Mouse (Mus musculus) embryonic fibroblast, embryonic 13.5 days (primary cell): ENCODE results near the gene Apol6. TPM values are rescaled to one million over a fixed set of nuclear protein-coding genes. Genes with fewer than 3 reads are reported as not detected.
"Not testable (repeated sequence)": the region's sequence is repeated elsewhere in the genome, so short reads cannot be mapped to it uniquely, and the experiment has no call there.

Experiments used
- H3K27ac ChIP-seq: 2 replicates; pipeline ENCODE4 v1.5.1; 2012; ENCODE audit warnings: low read length, control low read depth, inconsistent platforms; ENCODE audit not compliant: insufficient read depth
- H3K4me1 ChIP-seq: 2 replicates; pipeline ENCODE4 v1.6.1; 2011; ENCODE audit warnings: low read length; ENCODE audit not compliant: control insufficient read depth, insufficient read depth
- H3K4me3 ChIP-seq: 2 replicates; pipeline ENCODE4 v1.5.1; 2011; ENCODE audit warnings: mild to moderate bottlenecking, control low read depth, low read length; ENCODE audit not compliant: insufficient read depth
- CTCF ChIP-seq: IDR thresholded peaks from 2 replicates; pipeline ENCODE4 v1.5.1; 2011; ENCODE audit warnings: mild to moderate bottlenecking, control low read depth, low read length, moderate library complexity, borderline replicate concordance; ENCODE audit not compliant: insufficient read depth
- POLR2A ChIP-seq: IDR thresholded peaks from 2 replicates; pipeline ENCODE4 v1.6.1; 2011; ENCODE audit warnings: low read depth, mild to moderate bottlenecking, control low read depth, low read length, moderate library complexity
- polyA plus RNA-seq: library from polyadenylated mRNA; stranded (reverse); fragments of >200 nt; gene quantifications from 2 replicates; pipeline ENCODE4 v1.2.4, GENCODE M21; 2011; ENCODE audit warnings: low read depth; ENCODE audit not compliant: missing spikeins, insufficient read length

Apol6 gene
- polyA plus RNA-seq, 1 experiment = 6.3 TPM

DNA sequence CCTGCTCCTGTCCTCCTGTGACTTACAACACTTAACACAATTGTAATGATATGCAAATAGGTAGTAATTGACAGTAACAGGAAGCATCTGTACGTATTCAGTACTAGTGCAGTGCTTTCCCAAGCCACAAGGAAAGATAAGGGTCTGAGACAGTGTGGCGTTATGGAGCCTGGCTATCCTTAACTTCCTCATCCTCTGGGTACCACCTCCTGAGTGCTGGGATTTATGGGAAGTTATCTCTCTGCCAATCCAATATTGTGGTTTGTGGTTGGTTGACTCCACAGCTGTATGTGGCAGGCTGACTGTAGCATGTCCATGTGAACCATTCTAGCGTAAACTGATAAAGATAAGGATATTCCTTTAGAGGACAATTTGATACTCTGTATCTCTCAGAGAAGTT is 3.7 kb upstream of the Apol6 start:
- TF ChIP-seq POLR2A = no peak
- no peak for TF ChIP-seq CTCF
- no peak overlapping the region for H3K4me3 ChIP-seq
- no peak overlapping the region for H3K27ac ChIP-seq
- H3K4me1 ChIP-seq = peaks cover 15% of the 10 kb centered on the region

DNA sequence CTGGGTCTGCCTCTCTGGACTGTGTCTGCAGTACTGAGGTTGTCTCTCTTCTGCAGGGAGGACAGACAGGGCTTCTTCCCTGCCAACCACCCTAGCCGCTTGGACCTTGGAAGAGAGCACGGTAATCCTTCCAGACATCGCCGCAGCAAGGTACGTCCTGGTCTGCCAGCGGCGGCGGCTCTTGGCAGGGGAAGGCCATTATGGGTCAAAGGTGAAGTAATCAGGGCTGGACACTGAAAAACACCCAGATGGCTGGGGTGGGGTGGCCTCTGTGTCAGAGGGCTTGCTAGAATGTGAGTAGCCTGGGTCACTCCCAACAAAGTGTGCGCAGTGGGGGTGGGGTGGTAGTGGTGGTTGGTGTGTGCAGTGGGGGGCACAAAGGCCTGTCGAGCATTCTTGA is 1.1 kb downstream of the Apol6 start:
- H3K4me1 ChIP-seq = peaks cover 5% of the 10 kb centered on the region; the same call in 1 of the 2 replicates
- peak overlapping the region; percentile 54; the same call in 1 of the 2 replicates for H3K27ac ChIP-seq
- no peak for TF ChIP-seq CTCF
- TF ChIP-seq POLR2A = no peak
- no peak overlapping the region for H3K4me3 ChIP-seq

DNA sequence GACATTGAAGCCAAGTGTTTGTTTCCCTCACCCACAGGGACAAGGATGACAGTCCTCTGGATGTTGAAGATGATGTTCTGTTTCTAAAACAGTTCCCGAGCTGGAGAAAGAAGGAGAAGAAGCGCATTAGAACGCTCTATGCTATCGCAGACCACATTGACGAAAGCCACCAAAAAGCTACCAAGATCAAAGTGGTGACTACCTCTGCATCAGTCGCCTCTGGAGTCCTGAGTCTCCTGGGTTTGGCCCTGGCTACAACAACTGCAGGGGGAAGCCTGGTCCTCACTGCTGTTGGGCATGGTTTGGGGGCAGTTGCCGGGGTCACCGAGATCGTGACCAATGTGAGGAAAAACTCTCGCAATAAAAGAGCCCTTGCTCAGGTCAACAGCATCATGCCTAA is 6.0 kb downstream of the Apol6 start, which contains the start of gene Mb:
Mb (minus strand) TSS at position 101 of the 400 bp plus-strand sequence.
- TF ChIP-seq POLR2A (no peak), CTCF (no peak)
- 0 out of 2 replicates have a peak, but pooled peaks cover under 1% of the 10 kb centered on the region for H3K4me1 ChIP-seq
- H3K4me3 ChIP-seq = no peak within 1 kb of the TSS
- H3K27ac ChIP-seq = no peak within 1 kb of the TSS

DNA sequence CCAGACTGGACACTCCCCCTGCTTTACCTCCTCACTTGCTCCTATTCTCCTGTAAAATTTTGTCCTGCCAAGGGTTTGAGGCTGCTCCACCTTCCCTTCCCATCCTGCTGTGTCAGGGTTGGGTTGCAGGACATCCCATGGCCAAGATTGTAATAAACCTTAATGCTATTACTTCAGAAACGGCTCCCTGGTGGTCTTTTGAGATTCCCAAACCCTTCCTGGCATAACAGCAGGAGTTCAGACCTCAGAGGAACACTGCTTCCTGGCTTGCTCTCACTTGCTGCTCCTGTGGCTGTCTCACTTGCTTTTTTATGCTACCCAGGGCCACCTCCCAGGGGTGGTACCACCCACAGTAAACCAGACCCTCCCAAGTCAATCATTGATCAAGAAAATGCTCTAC is 7.6 kb downstream of the Apol6 start:
- TF ChIP-seq CTCF (no peak), POLR2A (no peak)
- Histone ChIP-seq H3K27ac (no peak overlapping the region), H3K4me3 (no peak overlapping the region), H3K4me1 (peaks cover 4% of the 10 kb centered on the region; the same call in 1 of the 2 replicates)

DNA sequence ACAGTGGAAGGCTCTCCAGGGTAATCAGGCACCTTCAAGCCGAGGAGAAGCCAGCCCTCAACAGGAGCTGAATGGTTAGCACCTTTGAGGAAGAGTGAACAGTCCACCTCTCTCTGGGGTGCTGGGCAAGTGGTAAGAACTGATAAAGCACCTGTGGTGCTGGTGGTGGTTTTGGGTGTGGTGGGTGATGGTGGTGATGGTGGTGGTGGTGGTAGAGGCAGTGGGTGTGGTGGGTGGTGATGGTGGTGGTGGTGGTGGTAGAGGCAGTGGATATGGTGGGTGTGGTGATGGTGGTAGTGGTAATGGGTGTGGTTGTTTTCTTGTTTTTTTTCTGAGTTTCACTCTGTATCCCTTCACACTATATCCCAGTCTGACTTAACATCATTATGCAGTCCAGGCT is 8.5 kb downstream of the Apol6 start:
- H3K27ac ChIP-seq = no peak overlapping the region
- H3K4me3 ChIP-seq = no peak overlapping the region
- peaks cover 4% of the 10 kb centered on the region; the same call in 1 of the 2 replicates for H3K4me1 ChIP-seq
- TF ChIP-seq CTCF (no peak), POLR2A (no peak)

DNA sequence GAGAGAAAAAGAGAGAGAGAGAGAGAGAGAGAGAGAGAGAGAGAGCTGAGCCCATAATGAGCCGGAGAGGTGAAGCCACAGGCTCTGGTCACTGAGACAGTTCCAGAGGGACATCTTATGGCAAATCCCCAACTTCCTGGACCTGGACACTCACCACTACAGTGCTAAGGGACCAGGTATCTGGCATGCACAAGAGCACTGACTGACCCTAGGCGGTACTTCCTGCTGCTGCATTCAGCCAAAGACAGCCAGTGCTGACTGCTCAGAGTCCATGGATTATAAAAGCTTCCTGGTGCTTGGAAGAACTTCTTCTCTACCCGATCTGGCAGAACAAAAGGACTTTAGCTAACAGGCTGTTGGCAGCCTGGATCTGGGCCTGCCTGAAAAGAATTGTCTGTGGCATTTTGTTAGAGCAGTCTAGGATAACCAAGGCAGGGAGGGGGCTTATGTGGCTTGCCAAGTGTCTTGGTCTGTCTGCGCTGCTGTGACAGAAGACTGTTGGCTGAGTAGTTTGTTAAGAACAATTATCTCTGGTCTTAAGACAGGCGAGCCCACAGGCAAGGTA is 10.2 kb downstream of the Apol6 start:
- H3K27ac ChIP-seq = no peak overlapping the region
- H3K4me1 ChIP-seq = peaks cover 4% of the 10 kb centered on the region; the same call in 1 of the 2 replicates
- TF ChIP-seq POLR2A (no peak), CTCF (no peak)
- no peak overlapping the region for H3K4me3 ChIP-seq

DNA sequence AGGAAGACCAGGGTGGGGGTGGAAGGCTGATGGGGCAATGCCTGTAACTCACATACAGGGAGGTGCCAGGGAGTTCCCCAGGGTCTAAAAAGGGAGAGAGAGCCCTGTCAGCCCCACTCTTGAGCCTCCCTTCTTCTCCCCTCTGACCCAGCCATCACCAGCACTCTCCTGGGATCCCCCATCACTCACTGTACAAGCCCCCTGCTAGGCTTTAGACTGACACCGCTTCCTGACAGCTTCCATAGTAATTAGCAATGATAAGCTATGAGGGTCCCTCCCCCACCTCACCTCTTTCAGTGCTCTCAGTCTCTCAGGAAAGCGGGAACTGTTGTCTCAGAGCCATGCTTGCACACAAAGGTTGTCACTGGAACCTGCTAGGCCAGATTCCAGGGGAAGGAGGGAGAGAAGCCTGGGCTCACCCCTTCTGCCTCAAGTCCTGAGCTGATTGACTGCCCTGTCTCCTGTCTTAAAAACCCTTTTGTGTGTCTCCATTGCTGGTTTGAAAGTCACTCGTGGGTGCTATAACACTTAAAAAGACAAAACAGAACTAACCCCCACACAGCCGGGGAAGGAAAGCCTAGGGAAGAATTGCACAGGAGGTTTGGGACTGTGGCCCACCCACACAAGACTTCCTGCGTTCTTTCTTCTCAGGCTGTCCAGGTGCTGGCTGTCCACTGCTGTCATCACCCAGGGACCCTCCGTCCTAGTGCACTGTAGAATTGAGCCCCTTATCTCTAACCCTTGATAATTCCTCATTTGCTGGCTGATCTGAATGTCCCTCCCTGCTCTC is 11.7 kb downstream of the Apol6 start:
- no peak for TF ChIP-seq POLR2A
- no peak for TF ChIP-seq CTCF

DNA sequence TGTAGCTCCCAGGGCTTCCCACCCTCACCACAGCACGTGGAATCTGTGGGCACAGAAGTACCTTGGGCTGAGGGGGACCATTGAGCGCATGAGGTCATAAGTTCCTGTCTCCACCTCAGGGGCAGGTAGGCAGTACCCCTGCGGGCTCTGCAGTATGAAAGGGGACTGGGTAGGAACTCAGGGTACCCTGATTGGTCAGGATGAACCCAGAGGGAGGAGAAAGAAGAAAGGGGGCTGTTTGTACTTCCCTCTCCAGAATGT is 12.2 kb downstream of the Apol6 start:
- no peak for TF ChIP-seq CTCF
- no peak for TF ChIP-seq POLR2A
- H3K4me1 ChIP-seq = peaks cover 4% of the 10 kb centered on the region; the same call in 1 of the 2 replicates
- no peak overlapping the region for H3K27ac ChIP-seq
- no peak overlapping the region for H3K4me3 ChIP-seq

More for the DNA sequence above, 11.7 kb downstream of the Apol6 start:
- Histone ChIP-seq H3K4me3 (no peak overlapping the region), H3K4me1 (peaks cover 4% of the 10 kb centered on the region; the same call in 1 of the 2 replicates), H3K27ac (no peak overlapping the region)

DNA sequence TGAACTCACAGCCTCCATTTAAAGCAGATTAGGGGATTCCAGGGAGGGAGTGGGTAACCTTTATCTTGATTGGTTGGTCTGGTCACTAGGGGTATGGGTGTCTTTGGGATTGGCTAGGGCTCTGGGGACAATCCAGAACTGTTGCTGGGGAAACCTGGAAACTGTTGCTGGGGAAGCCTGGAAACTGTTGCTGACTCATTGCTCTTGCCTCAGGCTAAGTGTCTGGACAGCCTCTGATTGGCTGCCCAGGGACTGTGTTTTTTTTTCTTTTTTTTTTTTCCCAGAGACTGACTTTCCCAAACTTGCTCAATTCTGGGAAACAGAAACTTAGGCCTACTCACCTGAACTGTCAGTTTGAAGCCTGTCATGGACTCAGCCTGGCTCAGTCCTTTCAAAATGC is 14.0 kb downstream of the Apol6 start:
- TF ChIP-seq CTCF = no peak
- TF ChIP-seq POLR2A = no peak

DNA sequence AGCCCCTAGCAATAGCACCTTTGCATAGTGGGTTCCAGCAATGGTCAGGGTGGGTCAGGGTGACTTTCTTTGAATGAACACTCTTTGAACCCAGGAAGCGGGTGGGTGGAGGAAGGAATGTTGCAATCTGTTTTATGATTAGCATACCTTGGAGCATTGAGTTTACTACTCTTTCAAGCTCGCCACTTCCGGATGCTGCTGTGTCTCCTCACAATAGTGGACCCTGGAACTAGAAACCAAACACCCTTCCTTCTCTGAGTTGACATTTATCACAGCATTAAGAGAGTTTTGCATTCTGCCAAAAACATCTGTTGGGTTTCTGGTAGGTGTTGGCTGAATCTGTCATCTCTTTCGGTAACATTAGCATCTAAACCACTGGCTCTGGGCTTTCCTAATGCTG is 14.9 kb downstream of the Apol6 start:
- H3K4me1 ChIP-seq, H3K4me3 ChIP-seq, H3K27ac ChIP-seq: not testable (repeated sequence)

More for the DNA sequence above, 14.0 kb downstream of the Apol6 start:
- Histone ChIP-seq H3K4me1 (peaks cover 4% of the 10 kb centered on the region; the same call in 1 of the 2 replicates), H3K4me3 (no peak overlapping the region), H3K27ac (peak overlapping the region; percentile 42; the same call in 1 of the 2 replicates)

DNA sequence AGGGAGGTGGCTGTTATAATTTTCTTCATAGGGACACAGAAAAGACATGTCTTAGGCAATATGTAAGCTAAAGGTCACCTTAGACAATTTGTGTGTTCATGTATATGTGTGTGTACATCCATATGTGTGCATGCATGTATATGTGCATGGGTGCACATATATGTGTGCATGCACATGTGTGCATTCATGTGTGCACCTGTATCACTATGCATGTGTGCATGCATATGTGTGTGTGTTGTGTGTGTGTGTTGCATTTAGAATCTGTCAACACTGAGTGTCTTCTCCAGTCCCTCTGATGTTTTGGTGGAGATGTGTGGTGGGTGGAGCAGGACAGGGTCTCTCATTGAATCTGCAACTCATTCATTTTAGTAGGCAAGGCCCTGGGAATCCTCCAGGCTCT is 18.2 kb downstream of the Apol6 start:
- TF ChIP-seq CTCF = no peak
- TF ChIP-seq POLR2A = no peak
- Histone ChIP-seq H3K4me3 (no peak overlapping the region), H3K27ac (no peak overlapping the region), H3K4me1 (no peaks in the 10 kb centered on the region)
